Mouse (Mus musculus): ENCODE results near the gene Rhbdf1. TPM values are rescaled to one million over a fixed set of nuclear protein-coding genes. Genes with fewer than 3 reads are reported as not detected.
A peak's percentile ranks its signal among the peaks of the same experiment; 100 is the strongest.

Rhbdf1 gene
- polyA plus RNA-seq, 1 experiment = 39.7 TPM

- TF ChIP-seq CTCF (IDR thresholded peaks at IDR 0.05; ENCODE audit: borderline replicate concordance, extremely low read depth, insufficient read depth, insufficient read length) (no peak), POLR2A (IDR thresholded peaks at IDR 0.05; ENCODE audit: borderline replicate concordance, extremely low read depth, insufficient read depth, insufficient read length, poor library complexity, severe bottlenecking) (no peak)
- no peak for DNase-seq (ENCODE audit: low read depth)
Observed at GRCm38 (mm10) chr11:32253121-32253520, 31.0 kb upstream of the Rhbdf1 start.

- no peak for TF ChIP-seq CTCF (IDR thresholded peaks at IDR 0.05; ENCODE audit: borderline replicate concordance, extremely low read depth, insufficient read depth, insufficient read length)
- TF ChIP-seq POLR2A (IDR thresholded peaks at IDR 0.05; ENCODE audit: borderline replicate concordance, extremely low read depth, insufficient read depth, insufficient read length, poor library complexity, severe bottlenecking) = no peak
Observed at GRCm38 (mm10) chr11:32250880-32251763, 29.0 kb upstream of the Rhbdf1 start.

GRCm38 (mm10) chr11:32248350-32248749 is 26.2 kb upstream of the Rhbdf1 start:
- DNase-seq (ENCODE audit: low read depth) = no peak
- no peak for TF ChIP-seq POLR2A (IDR thresholded peaks at IDR 0.05; ENCODE audit: borderline replicate concordance, extremely low read depth, insufficient read depth, insufficient read length, poor library complexity, severe bottlenecking)
- no peak for TF ChIP-seq CTCF (IDR thresholded peaks at IDR 0.05; ENCODE audit: borderline replicate concordance, extremely low read depth, insufficient read depth, insufficient read length)

More at GRCm38 (mm10) chr11:32250880-32251763, 29.0 kb upstream of the Rhbdf1 start:
- DNase-seq (ENCODE audit: low read depth) = no peak

GRCm38 (mm10) chr11:32247068-32247467 is 25.0 kb upstream of the Rhbdf1 start:
- DNase-seq (ENCODE audit: low read depth) = no peak
- peak; percentile 30; the same call in 1 of the 2 replicates for TF ChIP-seq CTCF (IDR thresholded peaks at IDR 0.05; ENCODE audit: borderline replicate concordance, extremely low read depth, insufficient read depth, insufficient read length)
- TF ChIP-seq POLR2A (IDR thresholded peaks at IDR 0.05; ENCODE audit: borderline replicate concordance, extremely low read depth, insufficient read depth, insufficient read length, poor library complexity, severe bottlenecking) = no peak

GRCm38 (mm10) chr11:32245614-32246013 is 23.5 kb upstream of the Rhbdf1 start:
- DNase-seq (ENCODE audit: low read depth) = no peak
- TF ChIP-seq CTCF (IDR thresholded peaks at IDR 0.05; ENCODE audit: borderline replicate concordance, extremely low read depth, insufficient read depth, insufficient read length) = no peak
- no peak for TF ChIP-seq POLR2A (IDR thresholded peaks at IDR 0.05; ENCODE audit: borderline replicate concordance, extremely low read depth, insufficient read depth, insufficient read length, poor library complexity, severe bottlenecking)

GRCm38 (mm10) chr11:32244617-32245016 is 22.5 kb upstream of the Rhbdf1 start:
- DNase-seq (ENCODE audit: low read depth) = no peak
- TF ChIP-seq POLR2A (IDR thresholded peaks at IDR 0.05; ENCODE audit: borderline replicate concordance, extremely low read depth, insufficient read depth, insufficient read length, poor library complexity, severe bottlenecking) (no peak), CTCF (IDR thresholded peaks at IDR 0.05; ENCODE audit: borderline replicate concordance, extremely low read depth, insufficient read depth, insufficient read length) (no peak)

- no peak for DNase-seq (ENCODE audit: low read depth)
- no peak for TF ChIP-seq POLR2A (IDR thresholded peaks at IDR 0.05; ENCODE audit: borderline replicate concordance, extremely low read depth, insufficient read depth, insufficient read length, poor library complexity, severe bottlenecking)
- TF ChIP-seq CTCF (IDR thresholded peaks at IDR 0.05; ENCODE audit: borderline replicate concordance, extremely low read depth, insufficient read depth, insufficient read length) = no peak
Observed at GRCm38 (mm10) chr11:32244064-32244463, 22.0 kb upstream of the Rhbdf1 start.

GRCm38 (mm10) chr11:32243205-32243955 is 21.3 kb upstream of the Rhbdf1 start:
- no peak for TF ChIP-seq CTCF (IDR thresholded peaks at IDR 0.05; ENCODE audit: borderline replicate concordance, extremely low read depth, insufficient read depth, insufficient read length)
- no peak for TF ChIP-seq POLR2A (IDR thresholded peaks at IDR 0.05; ENCODE audit: borderline replicate concordance, extremely low read depth, insufficient read depth, insufficient read length, poor library complexity, severe bottlenecking)
- no peak for DNase-seq (ENCODE audit: low read depth)

- TF ChIP-seq POLR2A (IDR thresholded peaks at IDR 0.05; ENCODE audit: borderline replicate concordance, extremely low read depth, insufficient read depth, insufficient read length, poor library complexity, severe bottlenecking) (no peak), CTCF (IDR thresholded peaks at IDR 0.05; ENCODE audit: borderline replicate concordance, extremely low read depth, insufficient read depth, insufficient read length) (no peak)
- DNase-seq (ENCODE audit: low read depth) = no peak
Observed at GRCm38 (mm10) chr11:32242209-32242608, 20.1 kb upstream of the Rhbdf1 start.

- DNase-seq (ENCODE audit: low read depth) = no peak
- TF ChIP-seq POLR2A (IDR thresholded peaks at IDR 0.05; ENCODE audit: borderline replicate concordance, extremely low read depth, insufficient read depth, insufficient read length, poor library complexity, severe bottlenecking) = no peak
- no peak for TF ChIP-seq CTCF (IDR thresholded peaks at IDR 0.05; ENCODE audit: borderline replicate concordance, extremely low read depth, insufficient read depth, insufficient read length)
Observed at GRCm38 (mm10) chr11:32241391-32241790, 19.3 kb upstream of the Rhbdf1 start.

GRCm38 (mm10) chr11:32238093-32238860 is 16.2 kb upstream of the Rhbdf1 start:
- peak; percentile 73 for DNase-seq (ENCODE audit: low read depth)
- TF ChIP-seq POLR2A (IDR thresholded peaks at IDR 0.05; ENCODE audit: borderline replicate concordance, extremely low read depth, insufficient read depth, insufficient read length, poor library complexity, severe bottlenecking) (no peak), CTCF (IDR thresholded peaks at IDR 0.05; ENCODE audit: borderline replicate concordance, extremely low read depth, insufficient read depth, insufficient read length) (peak; percentile 93)

All from brain, embryonic 14.5 days (tissue).